Mouse (Mus musculus) kidney, postnatal 4 days (tissue): ENCODE measurements around the gene Prodh2.

ENCODE experiments used
- DNase-seq, 2 experiments: peaks; one replicate each; pipeline ENCODE4 v3.0.0; 2021; ENCODE audit warnings: mixed read lengths in 2 of 2

The Prodh2 gene

DNA sequence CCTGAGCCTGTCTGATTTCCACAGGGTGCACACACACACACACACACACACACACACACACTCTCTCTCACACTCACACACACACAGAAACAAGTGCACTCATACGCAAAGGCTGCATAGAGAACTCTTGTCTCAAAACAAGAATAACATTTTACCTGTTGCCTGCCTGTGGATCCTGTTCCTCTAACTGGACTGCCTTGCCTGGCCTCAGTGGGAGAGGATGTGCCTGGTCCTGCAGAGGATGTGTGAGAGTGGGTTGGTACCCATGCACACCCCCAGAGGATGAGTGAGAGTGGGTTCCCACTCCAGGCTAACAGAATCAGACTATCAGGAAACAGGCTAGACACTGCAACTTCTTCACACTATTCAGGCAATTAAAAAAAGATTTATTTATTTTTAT is 57.2 kb downstream of the Prodh2 start:
- no peak for DNase-seq

DNA sequence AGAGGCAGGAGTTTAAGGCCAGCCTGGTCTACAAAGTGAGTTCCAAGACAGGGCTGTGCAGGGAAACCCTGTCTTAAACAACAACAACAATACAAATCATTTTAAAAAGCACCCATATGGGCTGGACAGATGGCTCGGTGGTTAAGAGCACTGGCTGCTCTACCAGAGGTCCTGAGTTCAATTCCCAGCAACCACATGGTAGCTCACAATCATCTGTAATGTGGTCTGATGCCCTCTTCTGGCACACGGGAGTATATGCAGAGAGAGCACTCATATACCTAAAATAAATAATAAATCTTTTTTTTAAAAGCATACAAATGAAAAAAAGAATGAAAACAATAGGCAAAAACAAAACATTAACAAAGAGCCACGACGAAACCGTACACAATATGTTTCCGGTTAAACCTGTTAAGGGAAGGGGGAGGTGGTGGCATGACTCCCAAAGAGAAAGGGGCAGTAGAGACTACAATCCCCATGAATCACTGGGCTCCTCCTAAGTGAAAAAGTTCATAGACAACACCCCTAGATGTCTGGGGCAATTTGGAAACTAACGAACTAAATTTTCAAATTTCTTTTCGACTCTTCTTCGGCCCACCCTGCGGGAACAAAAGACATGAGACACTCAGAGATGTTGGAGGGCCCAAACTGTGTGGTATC is 58.2 kb downstream of the Prodh2 start:
- DNase-seq: no peak

DNA sequence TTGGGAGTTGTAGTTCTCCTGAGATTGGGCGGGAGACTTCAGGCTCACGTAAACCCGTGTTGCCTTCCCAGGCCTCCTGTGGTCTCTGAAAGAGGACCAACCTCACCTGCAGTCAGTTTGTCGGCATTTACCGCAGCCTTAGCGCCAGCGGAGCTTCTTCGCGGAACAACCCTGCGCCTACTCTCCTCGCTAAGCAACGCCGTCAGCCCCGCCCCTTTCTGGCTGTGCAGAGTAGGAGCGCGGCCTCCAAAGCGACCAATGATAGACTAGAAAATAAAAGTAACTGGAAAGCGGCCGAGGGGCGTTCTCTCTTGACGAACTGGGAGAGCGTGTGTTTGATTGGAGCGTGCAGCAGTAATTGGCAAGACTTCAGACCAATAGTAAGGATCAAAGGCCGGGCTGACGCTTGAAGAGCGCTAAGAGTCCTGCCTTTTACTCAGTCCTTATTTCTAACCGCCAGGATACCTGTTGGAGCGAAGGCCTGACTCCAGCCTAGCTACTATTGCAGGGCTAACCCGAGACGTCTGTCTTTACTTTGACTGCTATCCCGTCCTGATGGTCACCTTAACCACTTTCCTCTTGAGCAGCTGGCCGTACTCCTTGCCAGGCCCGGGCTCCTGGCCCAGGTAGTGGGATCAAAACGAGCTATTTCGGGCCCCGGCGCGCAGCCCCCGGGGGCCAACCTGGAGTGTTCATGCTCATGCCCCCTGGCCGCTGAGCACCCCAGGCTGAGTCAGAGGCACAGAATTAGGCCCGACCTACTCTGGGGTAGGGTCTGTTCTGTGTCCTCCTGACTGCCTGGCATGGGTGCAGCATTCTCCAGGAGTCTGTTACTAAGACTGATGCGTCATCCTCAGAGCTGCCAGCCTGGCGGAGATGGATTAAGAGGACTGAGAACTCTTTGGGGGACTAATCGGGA is 58.9 kb downstream of the Prodh2 start, which contains the start of the genes Hspb6 and Proser3:
TSS of gene Hspb6 (plus strand) at position 77 of the 919 bp plus-strand sequence.
TSS of gene Proser3 (minus strand) at position 198 of the 919 bp plus-strand sequence.
- DNase-seq: peak; percentile 97 to 98

DNA sequence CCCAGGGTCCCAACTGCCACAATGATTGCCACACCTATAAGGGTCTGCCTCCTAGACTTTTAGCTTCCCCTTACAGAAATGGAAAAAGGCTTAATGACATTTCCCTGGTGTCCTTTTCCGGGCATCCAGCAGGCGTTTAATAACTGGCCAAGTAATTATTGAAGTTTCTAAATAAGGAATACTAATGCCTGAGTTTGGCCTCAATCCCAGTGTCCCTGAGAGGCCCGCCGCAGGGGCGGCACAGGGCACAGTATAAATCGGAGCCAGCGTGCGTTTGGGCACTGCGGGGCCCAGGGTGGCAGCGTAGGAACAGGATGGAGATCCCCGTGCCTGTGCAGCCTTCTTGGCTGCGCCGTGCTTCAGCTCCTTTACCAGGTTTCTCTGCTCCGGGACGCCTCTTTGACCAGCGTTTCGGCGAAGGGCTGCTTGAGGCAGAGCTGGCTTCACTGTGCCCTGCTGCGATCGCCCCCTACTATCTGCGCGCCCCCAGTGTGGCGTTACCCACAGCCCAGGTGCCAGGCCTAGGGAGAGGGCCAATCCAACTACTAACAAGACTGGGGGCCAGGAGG is 59.7 kb downstream of the Prodh2 start:
- peak; percentile 55 to 66 for DNase-seq

DNA sequence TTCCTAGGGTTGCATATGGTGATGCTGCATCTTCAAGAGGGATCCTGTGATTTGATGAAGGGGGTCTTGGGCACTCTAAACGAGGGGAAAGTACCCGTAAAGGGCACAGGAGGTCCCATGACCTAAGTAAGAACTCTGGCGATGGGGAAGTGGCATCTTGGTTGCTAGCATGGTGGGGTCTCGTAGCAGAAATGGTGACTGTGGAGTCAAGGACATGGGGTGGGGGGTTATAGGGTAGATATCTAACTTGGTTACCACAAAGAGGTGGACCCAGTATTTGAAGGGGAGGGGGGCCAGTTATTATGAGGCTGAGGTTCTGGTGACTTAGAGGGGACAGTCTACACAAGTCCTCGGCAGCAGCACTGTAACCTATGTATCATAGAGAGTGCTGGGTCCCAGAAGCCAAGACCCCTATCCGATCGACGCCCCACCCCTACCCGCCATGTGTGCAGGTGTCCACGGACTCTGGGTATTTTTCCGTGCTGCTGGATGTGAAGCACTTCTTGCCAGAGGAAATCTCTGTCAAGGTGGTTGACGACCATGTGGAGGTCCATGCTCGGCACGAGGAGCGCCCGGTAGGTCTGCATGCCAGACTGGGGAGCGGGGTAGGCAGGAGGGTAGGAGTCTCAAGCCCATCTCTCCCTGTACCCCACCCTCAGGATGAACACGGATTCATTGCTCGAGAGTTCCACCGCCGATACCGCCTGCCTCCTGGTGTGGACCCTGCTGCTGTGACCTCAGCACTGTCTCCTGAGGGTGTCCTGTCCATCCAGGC is 60.6 kb downstream of the Prodh2 start:
- no peak for DNase-seq

DNA sequence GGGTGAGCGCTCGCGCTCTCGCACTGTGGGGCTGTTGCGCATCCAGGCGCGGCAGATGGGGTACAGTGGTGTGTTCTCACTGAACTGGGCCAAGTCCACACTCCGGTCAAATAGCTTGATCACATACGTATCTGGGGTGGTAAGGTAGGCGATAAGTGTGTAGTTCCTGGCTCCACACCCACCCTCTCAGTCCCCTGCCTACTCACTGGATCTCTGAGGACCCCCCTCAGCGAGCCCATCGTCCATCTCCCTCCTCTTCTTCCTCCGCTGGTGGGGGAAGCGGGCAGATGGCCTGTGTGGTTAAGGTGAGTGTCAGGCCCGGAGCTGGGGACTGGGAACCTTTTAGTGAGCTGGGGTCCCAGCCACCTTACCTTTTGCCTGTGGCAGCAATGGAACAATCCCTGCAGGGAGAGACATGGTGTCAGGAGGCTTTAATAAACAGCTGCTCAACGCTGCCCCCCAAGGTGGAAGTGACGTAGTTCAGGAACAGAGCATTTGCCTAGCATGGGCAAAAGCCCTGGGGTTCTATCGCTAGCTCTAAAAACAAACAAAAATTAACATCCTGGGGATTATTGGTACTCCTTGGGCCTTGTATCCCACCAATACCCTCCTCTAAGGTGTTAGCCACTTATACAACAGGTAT is 63.6 kb downstream of the Prodh2 start:
- no peak for DNase-seq

DNA sequence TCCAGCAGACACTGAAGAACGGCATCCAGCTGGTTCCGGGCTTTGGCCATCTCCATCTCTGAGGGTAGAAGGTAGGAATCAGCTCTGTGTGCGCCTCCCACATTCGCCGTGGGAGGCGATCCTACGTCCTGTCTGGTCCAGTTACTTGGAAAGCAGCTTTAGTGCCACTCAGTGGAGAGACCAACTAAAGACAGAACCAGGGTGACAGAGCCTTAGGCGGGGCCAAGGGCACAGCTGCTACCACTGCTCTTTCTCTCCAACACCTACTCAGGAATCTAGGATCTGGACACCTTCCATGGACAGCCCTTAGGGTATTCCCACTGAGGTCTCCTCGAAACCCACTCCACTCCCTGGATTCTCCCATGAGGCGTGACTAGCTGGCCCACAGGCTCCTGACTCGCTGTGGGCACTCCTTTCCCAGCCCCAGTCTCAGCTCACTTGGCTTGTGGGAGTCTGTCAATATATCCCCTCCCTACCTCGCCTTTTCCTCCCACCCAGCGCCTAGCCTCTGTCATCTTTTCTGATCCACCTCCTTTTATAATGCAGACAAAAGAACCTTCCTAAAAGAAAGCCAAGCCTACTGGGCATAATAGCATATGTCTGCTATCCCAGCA is 64.6 kb downstream of the Prodh2 start:
- DNase-seq: no peak

DNA sequence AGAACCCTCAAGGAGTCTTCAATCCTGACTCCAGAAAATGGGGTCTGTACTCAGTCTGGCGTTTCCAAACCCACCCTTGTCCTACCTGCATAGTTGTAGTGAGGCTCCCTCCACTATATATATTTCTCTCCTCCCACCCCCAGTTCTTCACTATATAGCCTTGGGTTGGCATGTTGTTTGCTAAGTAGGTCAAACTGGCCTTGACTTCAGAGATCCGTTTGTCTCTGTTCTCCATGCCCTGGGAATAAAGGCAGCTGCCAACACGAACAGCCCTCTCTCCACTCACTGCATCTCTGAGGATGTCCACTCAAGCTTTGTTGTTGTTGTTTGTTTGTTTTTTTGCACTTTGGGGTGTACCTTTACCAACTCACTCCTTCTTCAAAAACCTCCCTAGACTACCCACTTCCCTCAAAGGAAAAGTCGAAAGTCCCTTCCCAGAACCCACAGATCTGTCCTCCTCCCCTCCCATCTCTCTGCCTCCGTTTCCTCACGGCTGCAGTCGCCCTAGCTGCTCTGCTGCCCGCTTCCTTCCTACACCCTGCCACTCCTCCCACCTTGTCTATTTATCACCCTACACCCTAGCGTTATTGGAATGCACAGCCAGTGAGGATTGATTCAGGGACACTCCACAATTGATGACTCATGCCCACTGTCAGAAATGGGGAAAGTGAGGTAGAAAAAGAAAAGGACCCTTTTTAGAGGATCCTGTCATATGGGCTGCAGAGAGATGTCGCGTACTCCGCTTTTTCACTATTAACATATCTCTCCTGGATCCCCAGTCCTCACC is 65.4 kb downstream of the Prodh2 start:
- no peak for DNase-seq

DNA sequence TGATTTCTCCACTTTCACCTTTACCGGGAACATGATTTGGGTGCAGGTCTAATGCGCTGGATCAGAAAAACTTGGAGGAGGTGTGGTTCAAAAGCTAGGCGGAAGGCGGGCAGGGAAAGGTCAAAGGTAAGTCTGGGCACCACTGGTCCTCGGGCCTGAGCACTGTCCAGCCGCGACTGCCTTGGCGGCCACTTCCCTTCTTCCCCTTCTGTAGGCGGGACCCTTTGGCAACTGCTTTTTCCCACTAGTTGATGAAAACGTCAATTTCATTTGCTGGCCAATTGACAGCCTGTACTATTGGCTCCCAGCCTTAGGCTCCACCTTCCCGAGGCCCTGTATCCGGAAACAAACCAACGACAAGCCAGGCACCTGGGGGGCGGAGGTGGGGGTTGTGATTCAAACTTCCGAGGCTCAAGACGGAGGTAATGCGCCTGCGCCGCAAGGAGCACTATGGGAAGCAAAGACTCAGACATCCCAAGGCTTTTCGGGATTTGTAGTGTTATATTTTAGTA is 66.1 kb downstream of the Prodh2 start, which contains the start of gene Lin37:
TSS of gene Lin37 (minus strand) at position 396 of the 512 bp plus-strand sequence.
- DNase-seq: peak; percentile 96 to 98

DNA sequence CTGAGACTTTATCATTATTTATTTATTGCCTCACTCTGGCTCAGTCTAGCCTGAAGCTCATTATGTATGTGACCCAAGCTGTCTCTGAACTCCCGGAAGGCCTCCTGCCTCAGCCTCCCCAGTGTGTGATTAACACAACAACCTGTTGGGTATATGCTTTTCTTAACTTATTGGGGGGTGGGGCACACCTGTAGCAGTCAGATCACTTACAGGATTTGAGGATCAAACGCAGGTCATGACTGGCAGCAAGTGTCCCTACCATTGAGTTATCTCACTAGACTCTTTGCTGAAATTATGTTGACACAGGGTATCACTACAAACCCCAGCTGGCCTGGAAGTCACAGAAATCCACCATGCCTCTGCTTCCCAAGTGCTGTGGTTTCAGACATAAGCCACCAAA is 66.9 kb downstream of the Prodh2 start:
- DNase-seq: no peak

DNA sequence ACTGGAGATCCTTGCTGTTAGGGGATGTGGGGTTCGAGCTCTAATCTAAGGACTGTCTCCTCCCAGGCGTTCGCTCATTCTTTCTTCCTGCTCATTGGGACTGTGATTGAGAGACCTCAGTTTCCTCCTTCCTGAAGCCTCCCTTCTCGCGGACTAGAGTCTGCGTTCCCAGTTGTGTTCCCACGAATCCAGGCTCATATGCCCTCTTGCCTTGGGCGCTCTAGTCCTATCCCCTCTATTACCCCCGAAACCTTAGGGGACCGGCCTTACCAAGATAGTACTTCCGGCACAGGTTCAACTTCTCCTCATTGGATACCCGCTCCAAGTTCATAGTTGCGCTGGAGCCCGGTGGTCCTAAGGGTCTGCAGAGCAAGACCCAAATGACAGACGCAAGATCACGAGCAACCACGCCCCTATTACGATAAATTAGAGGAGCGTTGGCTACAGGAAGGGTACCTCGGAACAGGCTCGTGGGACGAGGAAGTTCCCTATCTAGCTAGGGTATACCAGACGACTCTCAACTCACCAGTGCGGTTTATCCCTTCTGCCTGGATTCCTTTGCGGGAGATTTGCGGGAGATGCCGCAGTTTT is 69.2 kb downstream of the Prodh2 start:
- DNase-seq: peak in 1 of 2 experiments; percentile 24
